Mouse (Mus musculus): ENCODE measurements around the gene Sap25. TPM values are rescaled to one million over a fixed set of nuclear protein-coding genes. Genes with fewer than 3 reads are reported as not detected.

Sap25 gene
- polyA plus RNA-seq (2015; fragmentation: Nextera tagmentation; extraction: Ambion mirVana): 6.2 and 6.3 TPM in 2 replicates

DNA sequence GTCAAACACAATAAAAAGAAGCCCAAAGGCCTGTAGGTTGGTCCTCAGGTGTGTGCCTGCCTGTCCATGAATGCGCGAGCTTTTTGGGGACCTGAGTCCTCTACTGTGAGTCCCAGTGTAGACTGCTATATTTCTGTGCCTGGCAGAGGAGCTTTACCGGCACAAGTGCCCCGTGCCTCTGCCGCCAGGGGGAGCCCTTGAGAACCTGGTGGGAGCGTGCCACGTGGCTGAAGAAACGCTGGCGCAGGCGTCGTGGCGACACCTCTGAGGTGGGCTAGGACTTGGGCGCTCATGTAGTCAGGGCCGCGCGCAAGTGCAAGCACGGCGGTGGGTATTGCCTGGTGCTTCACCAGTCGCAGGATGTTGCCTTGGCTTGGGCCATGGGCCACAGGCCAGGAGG is at the start of gene Sap25:
TSS of gene Sap25 (plus strand) at position 281 of the 400 bp plus-strand sequence.
- Histone ChIP-seq H3K27ac (ENCODE audit: low read length) (no peak within 1 kb of the TSS), H3K9me3 (replicated peaks; ENCODE audit: control insufficient read depth, low read length) (no peaks in the 10 kb centered on the region), H3K4me1 (ENCODE audit: control insufficient read depth, insufficient read depth, low read length) (peaks cover 9% of the 10 kb centered on the region; the same call in 1 of the 2 replicates), H3K4me2 (ENCODE audit: low read depth, low read length) (no peak within 1 kb of the TSS), H3K27me3 (ENCODE audit: control insufficient read depth, insufficient read depth, low read length) (peaks cover 21% of the 10 kb centered on the region), H3K36me3 (ENCODE audit: control insufficient read depth, insufficient read depth) (peaks cover 54% of the 10 kb centered on the region), H3K4me3 (ENCODE audit: low read length) (no peak within 1 kb of the TSS), H3K9ac (ENCODE audit: low read length) (no peak within 1 kb of the TSS)
- WGBS: 88% methylated on average over 19 of the region's 19 CpGs
- ATAC-seq (replicated peaks; ENCODE audit: extremely low read depth, insufficient read depth, low FRiP score): no peak

DNA sequence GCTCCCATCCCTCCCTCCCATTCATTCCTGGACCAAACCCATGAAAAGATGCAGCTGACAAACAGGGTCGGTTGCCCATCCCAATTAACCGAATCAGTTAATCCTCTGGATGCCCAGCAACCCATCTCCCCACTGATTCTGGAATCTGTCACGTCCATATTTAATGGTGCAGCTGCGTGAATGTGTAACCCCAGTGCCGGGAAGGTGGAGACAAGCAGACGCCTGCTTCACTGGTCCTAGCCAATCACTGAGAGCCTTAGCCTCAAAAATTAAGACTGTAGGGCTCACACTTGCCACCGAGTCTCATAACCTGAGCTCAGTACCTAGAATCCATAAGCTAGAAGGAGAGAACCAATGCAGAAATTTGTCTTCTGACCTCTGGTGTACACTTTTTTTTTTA is 45.2 kb upstream of the Sap25 start:
- 76% methylated on average over 7 of the region's 7 CpGs for WGBS

DNA sequence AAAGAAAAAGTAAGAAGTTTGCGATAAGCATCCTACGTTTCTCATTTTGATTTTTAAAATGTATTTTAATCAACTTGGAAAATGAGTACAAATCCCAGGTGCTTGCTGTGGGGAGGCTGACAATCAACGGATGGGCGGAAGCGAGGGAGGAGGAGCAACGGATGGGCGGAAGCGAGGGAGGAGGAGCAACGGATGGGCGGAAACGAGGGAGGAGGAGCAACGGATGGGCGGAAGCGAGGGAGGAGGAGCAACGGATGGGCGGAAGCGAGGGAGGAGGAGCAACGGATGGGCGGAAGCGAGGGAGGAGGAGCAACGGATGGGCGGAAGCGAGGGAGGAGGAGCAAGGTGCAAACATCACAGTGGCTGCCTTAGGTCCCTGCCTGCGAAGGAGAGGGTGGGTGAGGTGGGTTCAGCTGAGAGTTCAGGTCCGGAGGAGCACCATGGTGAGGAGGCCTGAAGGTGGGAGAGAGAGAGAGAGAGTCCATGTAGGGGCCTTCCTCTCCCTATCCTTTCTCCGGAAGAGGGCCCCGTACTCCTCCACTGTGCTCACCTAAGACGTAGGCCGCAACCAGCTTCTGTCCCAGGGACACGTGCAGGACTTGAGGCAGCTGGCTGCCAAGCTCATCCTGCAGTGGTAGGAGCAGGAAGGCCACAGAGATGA is 44.4 kb upstream of the Sap25 start:
- H3K36me3 ChIP-seq (ENCODE audit: control insufficient read depth, insufficient read depth): no peaks in the 10 kb centered on the region
- H3K9me3 ChIP-seq (replicated peaks; ENCODE audit: control insufficient read depth, low read length): no peaks in the 10 kb centered on the region
- no peak overlapping the region for H3K4me3 ChIP-seq (ENCODE audit: low read length)
- H3K4me2 ChIP-seq (ENCODE audit: low read depth, low read length): no peak overlapping the region
- peaks cover 9% of the 10 kb centered on the region; the same call in 1 of the 2 replicates for H3K4me1 ChIP-seq (ENCODE audit: control insufficient read depth, insufficient read depth, low read length)
- H3K27me3 ChIP-seq (ENCODE audit: control insufficient read depth, insufficient read depth, low read length): no peaks in the 10 kb centered on the region
- 0 out of 2 replicates have a peak overlapping the region, but pooled peaks have one; percentile 48 for H3K27ac ChIP-seq (ENCODE audit: low read length)
- 29% methylated on average over 27 of the region's 30 CpGs for WGBS
- H3K9ac ChIP-seq (ENCODE audit: low read length): no peak overlapping the region
- no peak for ATAC-seq (replicated peaks; ENCODE audit: extremely low read depth, insufficient read depth, low FRiP score)

More for the DNA sequence above, 45.2 kb upstream of the Sap25 start:
- no peak overlapping the region for H3K4me2 ChIP-seq (ENCODE audit: low read depth, low read length)
- no peak overlapping the region for H3K4me3 ChIP-seq (ENCODE audit: low read length)
- no peak overlapping the region for H3K9ac ChIP-seq (ENCODE audit: low read length)
- H3K36me3 ChIP-seq (ENCODE audit: control insufficient read depth, insufficient read depth): no peaks in the 10 kb centered on the region
- no peaks in the 10 kb centered on the region for H3K9me3 ChIP-seq (replicated peaks; ENCODE audit: control insufficient read depth, low read length)
- no peak overlapping the region for H3K27ac ChIP-seq (ENCODE audit: low read length)
- ATAC-seq (replicated peaks; ENCODE audit: extremely low read depth, insufficient read depth, low FRiP score): no peak
- peaks cover 9% of the 10 kb centered on the region; the same call in 1 of the 2 replicates for H3K4me1 ChIP-seq (ENCODE audit: control insufficient read depth, insufficient read depth, low read length)
- H3K27me3 ChIP-seq (ENCODE audit: control insufficient read depth, insufficient read depth, low read length): no peaks in the 10 kb centered on the region

DNA sequence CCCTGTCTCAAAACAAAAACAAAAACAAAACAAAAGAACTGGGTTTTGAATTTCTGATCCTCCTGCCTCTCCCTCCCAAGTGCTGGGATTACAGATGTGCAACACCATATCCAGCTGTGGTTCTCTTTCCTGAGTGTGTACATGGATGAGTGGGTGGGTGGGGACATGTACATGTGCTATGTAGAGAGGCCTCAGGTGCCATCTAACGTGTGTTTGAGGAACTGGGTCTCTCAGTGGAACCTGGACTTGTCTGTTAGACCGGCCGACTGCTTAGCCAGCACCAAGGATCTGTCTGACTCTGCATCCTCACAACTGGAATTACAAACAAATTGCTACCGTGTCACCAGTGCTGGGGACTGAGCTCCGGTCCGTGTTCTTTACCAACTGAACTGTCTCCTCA is 43.5 kb upstream of the Sap25 start:
- no peak overlapping the region for H3K27ac ChIP-seq (ENCODE audit: low read length)
- H3K27me3 ChIP-seq (ENCODE audit: control insufficient read depth, insufficient read depth, low read length): no peaks in the 10 kb centered on the region
- H3K4me2 ChIP-seq (ENCODE audit: low read depth, low read length): no peak overlapping the region
- no peak for ATAC-seq (replicated peaks; ENCODE audit: extremely low read depth, insufficient read depth, low FRiP score)
- no peak overlapping the region for H3K4me3 ChIP-seq (ENCODE audit: low read length)
- no peaks in the 10 kb centered on the region for H3K36me3 ChIP-seq (ENCODE audit: control insufficient read depth, insufficient read depth)
- 90% methylated on average over 6 of the region's 6 CpGs for WGBS
- H3K9ac ChIP-seq (ENCODE audit: low read length): no peak overlapping the region
- no peaks in the 10 kb centered on the region for H3K9me3 ChIP-seq (replicated peaks; ENCODE audit: control insufficient read depth, low read length)
- H3K4me1 ChIP-seq (ENCODE audit: control insufficient read depth, insufficient read depth, low read length): peaks cover 14% of the 10 kb centered on the region

DNA sequence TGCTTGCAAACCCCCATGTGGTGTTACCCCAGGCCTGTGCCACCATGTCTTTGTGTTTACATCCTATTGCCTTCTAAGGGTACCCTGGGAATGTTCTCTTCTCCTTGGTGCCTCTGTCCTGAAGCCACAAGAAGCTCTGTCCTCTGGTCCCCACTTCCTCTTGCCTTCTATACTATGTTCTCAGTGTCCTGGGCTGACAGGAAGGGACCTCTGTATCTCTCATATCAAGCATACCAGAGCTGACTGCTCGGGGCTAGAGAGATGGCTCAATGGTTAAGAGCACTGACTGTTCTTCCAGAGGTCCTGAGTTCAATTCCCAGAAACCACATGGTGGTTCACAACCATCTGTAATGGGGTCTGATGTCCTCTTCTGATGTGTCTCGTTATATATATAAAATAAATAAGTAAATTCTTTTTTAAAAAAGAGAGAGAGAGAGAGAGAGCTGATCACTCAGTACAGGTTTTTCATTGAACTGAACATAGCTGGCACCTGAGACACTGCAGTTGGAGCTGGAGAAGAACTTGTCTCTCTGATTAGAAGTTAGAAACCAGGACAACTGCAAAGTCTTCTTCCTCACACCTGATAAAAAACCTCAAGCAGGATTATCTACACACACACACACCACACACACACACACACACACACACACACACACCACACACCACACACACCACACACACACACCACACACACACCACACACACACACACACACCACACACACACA is 42.9 kb upstream of the Sap25 start:
- no peak for ATAC-seq (replicated peaks; ENCODE audit: extremely low read depth, insufficient read depth, low FRiP score)
- no peak overlapping the region for H3K4me2 ChIP-seq (ENCODE audit: low read depth, low read length)

DNA sequence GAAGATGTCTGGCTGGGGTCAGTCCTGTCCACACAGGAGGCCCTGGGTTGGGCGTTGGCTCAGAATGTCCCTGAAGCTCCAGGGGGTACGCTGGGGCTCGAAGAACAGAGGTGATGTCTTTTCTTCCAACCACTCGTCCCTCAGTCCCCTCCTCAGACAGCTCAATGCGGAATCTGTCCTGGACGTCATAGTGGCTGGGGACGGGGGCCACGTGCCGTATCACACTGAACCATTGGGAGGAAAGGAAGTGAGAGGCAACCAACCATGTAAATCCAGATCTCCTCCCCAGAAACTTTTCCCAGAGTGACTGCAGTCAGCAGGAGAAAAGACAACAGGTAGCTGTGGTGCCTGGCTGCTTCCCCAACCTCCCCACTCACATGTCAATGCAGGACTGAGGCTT is 41.5 kb upstream of the Sap25 start:
- 0 out of 2 replicates have a peak overlapping the region, but pooled peaks have one; percentile 15 for H3K27ac ChIP-seq (ENCODE audit: low read length)
- 56% methylated on average over 9 of the region's 9 CpGs for WGBS

More for the DNA sequence above, 42.9 kb upstream of the Sap25 start:
- no peak overlapping the region for H3K27ac ChIP-seq (ENCODE audit: low read length)
- 65% methylated on average over 2 of the region's 2 CpGs for WGBS
- H3K36me3 ChIP-seq (ENCODE audit: control insufficient read depth, insufficient read depth): no peaks in the 10 kb centered on the region
- H3K4me1 ChIP-seq (ENCODE audit: control insufficient read depth, insufficient read depth, low read length): peaks cover 19% of the 10 kb centered on the region
- no peaks in the 10 kb centered on the region for H3K9me3 ChIP-seq (replicated peaks; ENCODE audit: control insufficient read depth, low read length)
- H3K4me3 ChIP-seq (ENCODE audit: low read length): no peak overlapping the region
- no peaks in the 10 kb centered on the region for H3K27me3 ChIP-seq (ENCODE audit: control insufficient read depth, insufficient read depth, low read length)
- H3K9ac ChIP-seq (ENCODE audit: low read length): no peak overlapping the region

DNA sequence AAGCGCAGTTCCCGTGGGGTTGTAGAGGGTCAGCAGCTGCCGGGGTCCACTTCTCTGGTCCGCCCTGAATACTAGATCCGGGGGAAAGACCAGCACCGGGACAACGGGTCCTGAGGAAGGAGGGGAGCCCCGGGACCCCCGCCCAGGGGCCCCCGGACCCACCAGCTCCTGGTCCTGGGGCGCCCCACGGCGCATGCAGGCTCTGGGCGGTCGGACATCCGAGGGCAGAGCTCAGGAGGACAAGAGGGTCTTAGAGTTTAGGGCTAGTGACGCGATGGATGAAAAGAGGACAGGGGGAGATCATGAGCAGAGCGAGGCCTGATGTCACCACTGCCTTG is 40.9 kb upstream of the Sap25 start:
- Histone ChIP-seq H3K27ac (ENCODE audit: low read length) (peak overlapping the region; percentile 72), H3K4me3 (ENCODE audit: low read length) (peak overlapping the region; percentile 74), H3K9me3 (replicated peaks; ENCODE audit: control insufficient read depth, low read length) (no peaks in the 10 kb centered on the region), H3K4me1 (ENCODE audit: control insufficient read depth, insufficient read depth, low read length) (peaks cover 20% of the 10 kb centered on the region), H3K4me2 (ENCODE audit: low read depth, low read length) (peak overlapping the region; percentile 100), H3K9ac (ENCODE audit: low read length) (peak overlapping the region; percentile 96), H3K27me3 (ENCODE audit: control insufficient read depth, insufficient read depth, low read length) (no peaks in the 10 kb centered on the region), H3K36me3 (ENCODE audit: control insufficient read depth, insufficient read depth) (peaks cover 5% of the 10 kb centered on the region; the same call in 1 of the 2 replicates)
- ATAC-seq (replicated peaks; ENCODE audit: extremely low read depth, insufficient read depth, low FRiP score): peak; percentile 53
- WGBS: under 1% methylated on average over 19 of the region's 19 CpGs

More for the DNA sequence above, 41.5 kb upstream of the Sap25 start:
- no peak for ATAC-seq (replicated peaks; ENCODE audit: extremely low read depth, insufficient read depth, low FRiP score)
- Histone ChIP-seq H3K36me3 (ENCODE audit: control insufficient read depth, insufficient read depth) (peaks cover 5% of the 10 kb centered on the region; the same call in 1 of the 2 replicates), H3K4me2 (ENCODE audit: low read depth, low read length) (peak overlapping the region; percentile 100), H3K9ac (ENCODE audit: low read length) (peak overlapping the region; percentile 96), H3K4me3 (ENCODE audit: low read length) (peak overlapping the region; percentile 74), H3K9me3 (replicated peaks; ENCODE audit: control insufficient read depth, low read length) (no peaks in the 10 kb centered on the region), H3K4me1 (ENCODE audit: control insufficient read depth, insufficient read depth, low read length) (peaks cover 20% of the 10 kb centered on the region), H3K27me3 (ENCODE audit: control insufficient read depth, insufficient read depth, low read length) (no peaks in the 10 kb centered on the region)

DNA sequence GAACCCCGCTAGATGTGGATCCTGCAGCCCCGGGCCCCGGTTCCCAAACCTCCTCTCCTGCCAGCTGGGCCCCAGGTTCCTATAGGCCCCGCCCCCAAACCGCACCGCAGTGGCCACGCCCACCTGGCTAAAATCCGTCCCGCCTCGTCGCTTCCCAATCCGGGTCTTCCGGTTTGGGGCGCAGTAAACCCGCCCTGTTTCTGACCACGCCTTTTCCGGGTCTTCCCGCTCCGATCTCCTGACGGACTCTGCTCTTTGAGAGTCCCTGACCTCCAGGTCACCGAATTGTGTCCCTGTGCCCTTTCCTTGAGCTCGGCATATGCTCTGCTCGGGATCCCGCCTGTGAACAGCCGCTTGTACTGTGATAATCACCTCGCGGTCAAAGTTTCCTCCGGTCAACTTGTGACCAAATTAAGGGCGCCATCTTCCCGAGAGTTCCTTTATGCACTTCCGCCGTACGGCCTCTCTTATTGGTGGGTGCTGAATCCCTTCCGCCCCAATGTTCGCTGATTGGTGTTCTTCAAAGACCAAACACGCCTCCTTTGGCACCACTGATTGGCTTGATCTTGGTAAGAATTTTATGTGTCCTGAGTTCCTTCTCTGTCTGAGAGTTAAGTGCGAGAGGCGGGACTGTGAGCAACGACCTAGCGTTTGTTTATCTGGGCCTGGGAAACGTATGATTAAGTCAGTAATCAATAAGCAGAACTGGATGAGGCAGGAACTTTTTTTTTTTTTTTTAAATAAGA is 40.3 kb upstream of the Sap25 start, which contains the start of gene Mospd3:
TSS of gene Mospd3 (minus strand) at position 440 of the 746 bp plus-strand sequence.
- no peaks in the 10 kb centered on the region for H3K27me3 ChIP-seq (ENCODE audit: control insufficient read depth, insufficient read depth, low read length)
- no peaks in the 10 kb centered on the region for H3K9me3 ChIP-seq (replicated peaks; ENCODE audit: control insufficient read depth, low read length)
- peak within 1 kb of the TSS; percentile 74 for H3K4me3 ChIP-seq (ENCODE audit: low read length)
- ATAC-seq (replicated peaks; ENCODE audit: extremely low read depth, insufficient read depth, low FRiP score): peak; percentile 94
- peak within 1 kb of the TSS; percentile 96 for H3K9ac ChIP-seq (ENCODE audit: low read length)
- peak within 1 kb of the TSS; percentile 92 for H3K27ac ChIP-seq (ENCODE audit: low read length)
- under 1% methylated on average over 41 of the region's 41 CpGs for WGBS
- H3K4me2 ChIP-seq (ENCODE audit: low read depth, low read length): peak within 1 kb of the TSS; percentile 100
- peaks cover 20% of the 10 kb centered on the region for H3K4me1 ChIP-seq (ENCODE audit: control insufficient read depth, insufficient read depth, low read length)
- H3K36me3 ChIP-seq (ENCODE audit: control insufficient read depth, insufficient read depth): peaks cover 5% of the 10 kb centered on the region; the same call in 1 of the 2 replicates
